Mouse (Mus musculus): ENCODE results near the gene Itpkc. TPM values are rescaled to one million over a fixed set of nuclear protein-coding genes. Genes with fewer than 3 reads are reported as not detected.

The Itpkc gene
- polyA plus RNA-seq, 1 experiment = 12.4 TPM

- WGBS = under 1% methylated on average over 43 of the region's 43 CpGs
- peak; percentile 86 for DNase-seq
- H3K4me1 ChIP-seq (replicated peaks; ENCODE audit: control insufficient read depth, insufficient read depth, low read length) = peaks cover 46% of the 10 kb centered on the region
Observed at GRCm38 (mm10) chr7:27166229-27166613, 62.2 kb downstream of the Itpkc start.

GRCm38 (mm10) chr7:27165696-27166095, 62.8 kb downstream of the Itpkc start:
- Histone ChIP-seq H3K4me1 (replicated peaks; ENCODE audit: control insufficient read depth, insufficient read depth, low read length) (peaks cover 52% of the 10 kb centered on the region), H3K36me3 (ENCODE audit: control insufficient read depth, insufficient read depth, low read length) (no peaks in the 10 kb centered on the region), H3K4me3 (ENCODE audit: control insufficient read depth, insufficient read depth, low read length) (peak overlapping the region; percentile 95), H3K27me3 (ENCODE audit: control insufficient read depth, insufficient read depth, low read length) (no peaks in the 10 kb centered on the region), H3K27ac (ENCODE audit: control insufficient read depth, insufficient read depth, low read length) (peak overlapping the region; percentile 89)
- TF ChIP-seq POLR2A (IDR thresholded peaks at IDR 0.05; ENCODE audit: control insufficient read depth, extremely low read depth, insufficient read depth, low read length, poor library complexity) = no peak
- TF ChIP-seq CTCF (IDR thresholded peaks at IDR 0.05; ENCODE audit: borderline replicate concordance, control insufficient read depth, extremely low read depth, insufficient read depth, low read length, poor library complexity) = no peak
- WGBS = 3% methylated on average over 8 of the region's 8 CpGs
- DNase-seq = no peak

More at GRCm38 (mm10) chr7:27166229-27166613, 62.2 kb downstream of the Itpkc start:
- Histone ChIP-seq H3K27me3 (ENCODE audit: control insufficient read depth, insufficient read depth, low read length) (no peaks in the 10 kb centered on the region), H3K4me3 (ENCODE audit: control insufficient read depth, insufficient read depth, low read length) (peak overlapping the region; percentile 95), H3K36me3 (ENCODE audit: control insufficient read depth, insufficient read depth, low read length) (no peaks in the 10 kb centered on the region), H3K27ac (ENCODE audit: control insufficient read depth, insufficient read depth, low read length) (peak overlapping the region; percentile 89)
- TF ChIP-seq POLR2A (IDR thresholded peaks at IDR 0.05; ENCODE audit: control insufficient read depth, extremely low read depth, insufficient read depth, low read length, poor library complexity) (peak; percentile 83), CTCF (IDR thresholded peaks at IDR 0.05; ENCODE audit: borderline replicate concordance, control insufficient read depth, extremely low read depth, insufficient read depth, low read length, poor library complexity) (0 out of 2 replicates have a peak, but pooled peaks have one; percentile 39)

- H3K4me3 ChIP-seq (ENCODE audit: control insufficient read depth, insufficient read depth, low read length) = peak overlapping the region; percentile 95
- DNase-seq = peak; percentile 38
- H3K27ac ChIP-seq (ENCODE audit: control insufficient read depth, insufficient read depth, low read length) = peak overlapping the region; percentile 89
- no peaks in the 10 kb centered on the region for H3K36me3 ChIP-seq (ENCODE audit: control insufficient read depth, insufficient read depth, low read length)
- no peak for TF ChIP-seq POLR2A (IDR thresholded peaks at IDR 0.05; ENCODE audit: control insufficient read depth, extremely low read depth, insufficient read depth, low read length, poor library complexity)
- TF ChIP-seq CTCF (IDR thresholded peaks at IDR 0.05; ENCODE audit: borderline replicate concordance, control insufficient read depth, extremely low read depth, insufficient read depth, low read length, poor library complexity) = no peak
- 85% methylated on average over 23 of the region's 23 CpGs for WGBS
- peaks cover 55% of the 10 kb centered on the region for H3K4me1 ChIP-seq (replicated peaks; ENCODE audit: control insufficient read depth, insufficient read depth, low read length)
- no peaks in the 10 kb centered on the region for H3K27me3 ChIP-seq (ENCODE audit: control insufficient read depth, insufficient read depth, low read length)
Observed at GRCm38 (mm10) chr7:27165007-27165655, 63.3 kb downstream of the Itpkc start.

GRCm38 (mm10) chr7:27164112-27164947, 64.1 kb downstream of the Itpkc start:
- no peaks in the 10 kb centered on the region for H3K27me3 ChIP-seq (ENCODE audit: control insufficient read depth, insufficient read depth, low read length)
- WGBS = 95% methylated on average over 33 of the region's 33 CpGs
- DNase-seq = no peak
- H3K4me3 ChIP-seq (ENCODE audit: control insufficient read depth, insufficient read depth, low read length) = no peak overlapping the region
- H3K36me3 ChIP-seq (ENCODE audit: control insufficient read depth, insufficient read depth, low read length) = peaks cover under 1% of the 10 kb centered on the region
- H3K27ac ChIP-seq (ENCODE audit: control insufficient read depth, insufficient read depth, low read length) = no peak overlapping the region
- H3K4me1 ChIP-seq (replicated peaks; ENCODE audit: control insufficient read depth, insufficient read depth, low read length) = peaks cover 58% of the 10 kb centered on the region
- TF ChIP-seq POLR2A (IDR thresholded peaks at IDR 0.05; ENCODE audit: control insufficient read depth, extremely low read depth, insufficient read depth, low read length, poor library complexity) = no peak
- TF ChIP-seq CTCF (IDR thresholded peaks at IDR 0.05; ENCODE audit: borderline replicate concordance, control insufficient read depth, extremely low read depth, insufficient read depth, low read length, poor library complexity) = no peak

- TF ChIP-seq POLR2A (IDR thresholded peaks at IDR 0.05; ENCODE audit: control insufficient read depth, extremely low read depth, insufficient read depth, low read length, poor library complexity) (no peak), CTCF (IDR thresholded peaks at IDR 0.05; ENCODE audit: borderline replicate concordance, control insufficient read depth, extremely low read depth, insufficient read depth, low read length, poor library complexity) (no peak)
- 80% methylated on average over 5 of the region's 5 CpGs for WGBS
- H3K27me3 ChIP-seq (ENCODE audit: control insufficient read depth, insufficient read depth, low read length) = no peaks in the 10 kb centered on the region
- H3K4me3 ChIP-seq (ENCODE audit: control insufficient read depth, insufficient read depth, low read length) = no peak overlapping the region
- DNase-seq = no peak
- peaks cover 53% of the 10 kb centered on the region for H3K4me1 ChIP-seq (replicated peaks; ENCODE audit: control insufficient read depth, insufficient read depth, low read length)
- no peak overlapping the region for H3K27ac ChIP-seq (ENCODE audit: control insufficient read depth, insufficient read depth, low read length)
- H3K36me3 ChIP-seq (ENCODE audit: control insufficient read depth, insufficient read depth, low read length) = peaks cover 10% of the 10 kb centered on the region
Observed at GRCm38 (mm10) chr7:27163450-27163805, 65.0 kb downstream of the Itpkc start.

- WGBS = 90% methylated on average over 5 of the region's 5 CpGs
- no peak for DNase-seq
- Histone ChIP-seq H3K27me3 (ENCODE audit: control insufficient read depth, insufficient read depth, low read length) (no peaks in the 10 kb centered on the region), H3K27ac (ENCODE audit: control insufficient read depth, insufficient read depth, low read length) (no peak overlapping the region), H3K36me3 (ENCODE audit: control insufficient read depth, insufficient read depth, low read length) (peaks cover 14% of the 10 kb centered on the region), H3K4me3 (ENCODE audit: control insufficient read depth, insufficient read depth, low read length) (no peak overlapping the region), H3K4me1 (replicated peaks; ENCODE audit: control insufficient read depth, insufficient read depth, low read length) (peaks cover 48% of the 10 kb centered on the region)
- TF ChIP-seq CTCF (IDR thresholded peaks at IDR 0.05; ENCODE audit: borderline replicate concordance, control insufficient read depth, extremely low read depth, insufficient read depth, low read length, poor library complexity) = no peak
- no peak for TF ChIP-seq POLR2A (IDR thresholded peaks at IDR 0.05; ENCODE audit: control insufficient read depth, extremely low read depth, insufficient read depth, low read length, poor library complexity)
Observed at GRCm38 (mm10) chr7:27162780-27163449, 65.5 kb downstream of the Itpkc start.

Data from thymus, adult 2 months (tissue).